Mouse (Mus musculus): ENCODE measurements around the gene Serhl.
"Not testable (repeated sequence)": the region's sequence is repeated elsewhere in the genome, so short reads cannot be mapped to it uniquely, and the experiment has no call there.

The Serhl gene

GRCm38 (mm10) chr15:83089429-83089605 is at the start of gene Serhl:
TSS of gene Serhl (plus strand) at chr15:83089506.
- DNase-seq (ENCODE audit: low spot score): no peak

- no peak for DNase-seq (ENCODE audit: low spot score)
Measured at GRCm38 (mm10) chr15:83040156-83040555, 49.1 kb upstream of the Serhl start.

GRCm38 (mm10) chr15:83042655-83043361 is 46.5 kb upstream of the Serhl start:
- DNase-seq (ENCODE audit: low spot score): no peak

GRCm38 (mm10) chr15:83043362-83043708 is 46.0 kb upstream of the Serhl start:
- DNase-seq (ENCODE audit: low spot score): no peak

GRCm38 (mm10) chr15:83045565-83045964 is 43.7 kb upstream of the Serhl start:
- DNase-seq (ENCODE audit: low spot score): not testable (repeated sequence)

- no peak for DNase-seq (ENCODE audit: low spot score)
Measured at GRCm38 (mm10) chr15:83046308-83046707, 43.0 kb upstream of the Serhl start.

- DNase-seq (ENCODE audit: low spot score): no peak
Measured at GRCm38 (mm10) chr15:83046730-83047129, 42.6 kb upstream of the Serhl start.

GRCm38 (mm10) chr15:83052341-83053104 is 36.8 kb upstream of the Serhl start:
- no peak for DNase-seq (ENCODE audit: low spot score)

- no peak for DNase-seq (ENCODE audit: low spot score)
Measured at GRCm38 (mm10) chr15:83053261-83053660, 36.0 kb upstream of the Serhl start.

- no peak for DNase-seq (ENCODE audit: low spot score)
Measured at GRCm38 (mm10) chr15:83055569-83055968, 33.7 kb upstream of the Serhl start.

- DNase-seq (ENCODE audit: low spot score): no peak
Measured at GRCm38 (mm10) chr15:83056378-83057083, 32.8 kb upstream of the Serhl start.

GRCm38 (mm10) chr15:83057533-83057932 is 31.8 kb upstream of the Serhl start:
- DNase-seq (ENCODE audit: low spot score): no peak

- no peak for DNase-seq (ENCODE audit: low spot score)
Measured at GRCm38 (mm10) chr15:83059233-83059660, 30.1 kb upstream of the Serhl start.

- no peak for DNase-seq (ENCODE audit: low spot score)
Measured at GRCm38 (mm10) chr15:83061689-83062088, 27.6 kb upstream of the Serhl start.

- not testable (repeated sequence) for DNase-seq (ENCODE audit: low spot score)
Measured at GRCm38 (mm10) chr15:83062582-83062981, 26.7 kb upstream of the Serhl start.

GRCm38 (mm10) chr15:83065543-83065942 is 23.8 kb upstream of the Serhl start:
- no peak for DNase-seq (ENCODE audit: low spot score)

- DNase-seq (ENCODE audit: low spot score): no peak
Measured at GRCm38 (mm10) chr15:83068270-83068669, 21.0 kb upstream of the Serhl start.

GRCm38 (mm10) chr15:83070942-83071341 is 18.4 kb upstream of the Serhl start:
- no peak for DNase-seq (ENCODE audit: low spot score)

GRCm38 (mm10) chr15:83071752-83072151 is 17.6 kb upstream of the Serhl start:
- no peak for DNase-seq (ENCODE audit: low spot score)

GRCm38 (mm10) chr15:83074179-83074578 is 15.1 kb upstream of the Serhl start:
- DNase-seq (ENCODE audit: low spot score): no peak

GRCm38 (mm10) chr15:83075607-83076525 is 13.4 kb upstream of the Serhl start:
- peak; percentile 25 for DNase-seq (ENCODE audit: low spot score)

GRCm38 (mm10) chr15:83083530-83083929 is 5.8 kb upstream of the Serhl start:
- DNase-seq (ENCODE audit: low spot score): no peak
